Mouse (Mus musculus) layer of hippocampus, postnatal 14 days (tissue): ENCODE measurements at regions not wholly inside any gene's neighbourhood (a gene's known extent, or its start where the extent isn't known, plus 50 kb on each side); places are given as distances from the start of the nearest gene placed in this dataset.
A peak's percentile ranks its signal among the peaks of the same experiment; 100 is the strongest.

Source experiments
- DNase-seq, 2 experiments: peaks; one replicate each; pipeline ENCODE4 v3.0.0; 2021 to 2022; ENCODE audit warnings: low spot score in 2 of 2, mixed read lengths in 1 of 2

DNA sequence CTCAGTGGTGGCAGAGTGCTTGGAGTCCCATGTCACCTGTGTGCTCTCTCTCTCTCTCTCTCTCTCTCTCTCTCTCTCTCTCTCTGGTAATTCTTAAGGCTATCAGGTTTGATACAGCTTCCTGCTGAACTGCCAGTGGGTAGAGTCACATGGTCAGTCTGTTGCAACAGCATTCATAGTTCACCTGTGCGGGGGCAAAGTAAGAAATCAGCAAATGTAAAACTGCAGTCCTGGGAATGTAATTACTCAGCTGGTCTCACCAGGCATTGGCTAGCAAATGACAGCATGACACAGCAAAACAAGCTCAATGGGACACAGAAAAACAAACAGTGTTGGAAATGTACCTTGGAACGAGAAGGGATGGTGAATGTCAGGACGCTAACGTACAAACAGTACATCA is 422.7 kb downstream of the Ppargc1a start:
- no peak for DNase-seq

GRCm38 (mm10) chr5:51125091-51125490 is 442.4 kb downstream of the Ppargc1a start:
- peak in 1 of 2 experiments; percentile 52 for DNase-seq

- no peak for DNase-seq
These were observed 457.5 kb downstream of the Ppargc1a start for GRCm38 (mm10) chr5:51110006-51110405.

DNA sequence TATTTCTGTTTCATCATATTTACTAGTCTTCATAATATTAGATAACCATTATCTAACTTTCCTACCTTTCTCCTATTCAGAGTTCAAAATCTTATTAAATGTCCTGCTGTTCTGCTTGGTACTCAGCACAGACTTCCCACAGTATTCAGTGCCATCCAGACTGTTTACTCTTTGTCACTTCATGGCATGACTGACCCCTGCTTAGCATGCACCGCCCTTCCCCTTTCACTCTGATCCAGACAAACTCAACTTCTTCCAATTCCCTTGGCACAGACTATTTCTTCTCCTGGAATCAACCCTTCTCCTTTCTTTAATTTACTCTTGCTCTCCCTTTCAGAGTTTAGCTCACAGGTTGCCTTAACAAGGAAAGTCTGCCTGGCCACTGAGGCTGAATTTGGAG is 458.8 kb downstream of the Ppargc1a start:
- DNase-seq = peak in 1 of 2 experiments; percentile 16

DNA sequence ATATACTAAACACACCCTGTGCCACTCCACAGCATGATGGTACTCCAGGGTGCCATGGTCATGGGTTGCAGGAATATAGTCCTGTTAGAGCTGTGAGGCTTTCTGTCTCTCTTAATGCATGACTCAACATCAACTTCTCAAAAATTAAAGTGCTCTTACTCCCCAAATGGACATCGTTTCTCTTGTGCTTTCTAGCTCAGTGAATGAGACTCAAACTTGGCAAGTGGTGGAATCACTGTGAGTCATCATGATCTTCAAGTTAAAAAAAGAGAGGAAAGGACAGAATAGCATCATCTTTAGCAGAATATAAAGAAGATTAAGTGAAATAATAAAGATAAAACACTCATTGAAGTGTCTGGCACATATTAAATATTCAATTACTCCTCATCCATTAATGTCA is 459.3 kb downstream of the Ppargc1a start:
- no peak for DNase-seq

- DNase-seq = no peak
These were observed 467.6 kb downstream of the Ppargc1a start for GRCm38 (mm10) chr5:51099902-51100301.

- DNase-seq = no peak
These were observed 494.7 kb downstream of the Ppargc1a start for GRCm38 (mm10) chr5:51072674-51073468.

- DNase-seq = no peak
These were observed 495.4 kb downstream of the Ppargc1a start for GRCm38 (mm10) chr5:51072146-51072545.

DNA sequence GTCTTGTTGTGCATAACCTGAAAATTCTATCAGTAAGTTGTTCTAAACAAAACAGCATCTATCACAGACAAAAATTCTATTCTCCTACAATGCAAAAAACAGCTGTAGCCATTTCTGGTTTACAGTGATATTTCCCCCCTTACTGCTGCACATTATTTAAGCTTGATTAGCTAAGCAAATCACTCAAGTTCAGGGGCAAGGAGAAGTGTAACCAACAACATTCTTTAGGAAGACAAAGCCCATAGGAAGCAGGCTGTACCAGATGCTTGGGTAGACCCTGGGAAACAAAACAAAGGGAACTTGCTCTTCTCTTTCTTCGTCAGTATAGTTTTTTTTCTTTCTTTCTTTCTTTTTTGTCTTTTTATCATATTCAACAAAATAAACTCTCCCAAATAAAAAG is 497.9 kb downstream of the Ppargc1a start:
- DNase-seq = no peak

DNA sequence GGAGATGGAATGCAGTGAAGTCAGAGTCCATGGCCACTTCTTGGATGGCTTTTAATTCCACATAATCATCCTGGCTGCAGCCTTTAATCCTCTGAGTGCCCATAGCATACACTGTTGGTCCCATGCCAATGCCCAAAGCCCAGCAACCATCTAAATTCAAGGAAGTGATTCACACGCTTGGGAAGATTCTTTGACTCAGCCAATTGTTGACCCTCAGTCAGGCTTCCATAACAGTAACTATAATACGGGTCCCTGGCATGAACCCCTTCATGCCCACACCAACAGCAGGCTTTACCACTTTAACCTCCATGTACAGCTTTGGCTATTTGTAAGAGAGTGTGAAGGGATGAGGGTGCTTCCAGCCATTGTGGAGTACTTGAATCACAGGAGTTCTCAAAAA is 521.7 kb downstream of the Ppargc1a start:
- no peak for DNase-seq

DNA sequence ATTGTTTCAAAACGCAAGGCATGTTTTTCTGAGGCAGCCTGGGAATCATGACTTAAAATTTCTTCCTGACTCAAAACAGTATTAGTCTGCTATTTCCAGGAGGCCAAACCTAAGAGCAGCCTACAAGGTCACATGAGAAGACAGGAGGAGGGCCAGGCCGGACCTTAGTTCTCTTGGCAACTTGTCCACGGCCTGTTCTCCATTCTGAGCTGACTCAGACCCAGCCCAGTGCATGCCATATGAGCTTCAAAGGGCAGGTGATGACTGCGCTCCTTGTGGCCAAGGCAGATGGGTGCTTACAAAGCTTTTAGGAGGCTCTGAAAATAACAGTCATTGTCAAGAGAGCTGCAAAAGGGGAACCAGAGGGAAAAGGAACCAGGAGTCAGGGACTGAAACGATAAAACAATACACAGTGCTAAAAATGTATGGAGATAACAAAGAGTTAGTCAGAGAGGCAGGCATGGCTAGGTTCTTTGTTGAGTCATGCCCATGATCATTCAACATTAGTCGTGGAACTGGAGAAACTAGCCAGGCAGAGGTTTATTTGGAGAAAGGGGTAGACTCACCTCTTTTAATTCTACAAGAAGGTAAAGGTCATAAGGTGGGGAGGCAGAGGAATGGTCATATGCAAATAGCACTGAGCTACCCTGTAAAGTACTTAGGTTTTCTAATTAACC is 525.8 kb downstream of the Ppargc1a start:
- no peak for DNase-seq

DNA sequence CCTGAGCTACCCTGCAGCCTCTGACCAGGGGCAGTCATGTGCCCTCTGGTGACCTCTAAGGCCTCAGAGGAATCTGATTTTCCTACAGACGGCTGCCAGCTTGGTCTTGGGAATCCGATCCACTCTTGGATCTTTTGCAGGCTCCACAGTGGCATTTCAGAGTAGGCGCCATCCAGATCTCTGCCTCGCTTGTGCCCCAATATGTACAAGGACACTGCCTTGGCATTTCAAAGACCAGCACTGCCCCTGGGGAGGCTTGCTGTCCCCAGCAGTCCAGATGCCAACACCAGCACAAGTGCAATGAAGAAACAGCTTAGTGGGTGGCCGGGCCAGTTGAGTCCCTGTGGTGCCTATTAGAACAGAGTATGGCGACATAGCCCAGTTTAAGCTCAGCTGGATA is 526.6 kb downstream of the Ppargc1a start:
- DNase-seq = no peak

GRCm38 (mm10) chr5:51040463-51040862 is 527.1 kb downstream of the Ppargc1a start:
- no peak for DNase-seq

DNA sequence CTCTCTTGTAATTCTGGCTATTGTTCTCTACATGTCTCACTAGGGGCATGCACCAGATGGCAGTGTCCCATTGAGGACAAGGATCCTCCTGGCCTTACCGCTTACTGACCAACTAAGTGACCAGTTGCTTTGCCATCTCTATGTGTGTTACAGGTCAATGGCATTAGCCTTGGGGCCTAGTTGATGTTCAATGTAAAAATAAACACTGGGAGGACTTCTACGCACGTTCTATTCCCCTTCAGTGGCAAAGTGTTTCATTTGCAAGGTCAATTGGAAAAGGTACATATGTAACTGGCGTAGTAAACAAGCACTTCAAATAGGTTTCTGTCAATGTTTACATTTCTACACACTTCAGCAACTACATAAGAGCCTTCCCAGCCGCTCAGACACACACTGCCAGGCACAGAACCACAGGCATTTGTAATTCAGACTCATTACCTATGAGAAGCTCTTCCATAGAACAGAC is 527.8 kb downstream of the Ppargc1a start:
- no peak for DNase-seq

GRCm38 (mm10) chr5:51036450-51036990 is 531.0 kb downstream of the Ppargc1a start:
- no peak for DNase-seq

DNA sequence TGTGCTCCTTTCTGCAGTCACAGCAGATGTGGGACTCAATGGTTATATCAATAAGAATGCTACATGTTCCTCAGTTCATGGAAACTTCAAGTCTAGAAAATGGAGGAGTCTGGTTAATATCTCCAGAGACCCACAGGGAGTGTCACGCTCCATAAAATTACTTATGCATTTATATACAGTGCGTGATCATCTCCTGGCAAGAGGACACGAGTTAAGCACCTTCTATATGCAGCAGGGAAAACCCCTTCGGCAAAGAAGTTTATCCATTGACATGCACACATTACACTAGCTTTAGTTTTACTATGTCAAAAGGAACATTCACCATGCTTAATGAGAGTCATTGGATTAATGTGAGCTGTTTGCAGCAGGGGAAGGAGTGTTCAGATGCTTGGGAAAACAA is 538.6 kb downstream of the Ppargc1a start:
- no peak for DNase-seq

- no peak for DNase-seq
These were observed 576.5 kb downstream of the Ppargc1a start for GRCm38 (mm10) chr5:50990822-50991537.
